Mouse (Mus musculus) heart, postnatal 25 days (tissue): ENCODE data around the gene Ear14. TPM values are rescaled to one million over a fixed set of nuclear protein-coding genes. Genes with fewer than 3 reads are reported as not detected.
"Not testable (repeated sequence)": the region's sequence is repeated elsewhere in the genome, so short reads cannot be mapped to it uniquely, and the experiment has no call there.

Experiments
- DNase-seq: peaks from one replicate; pipeline ENCODE4 v3.0.0; 2022; ENCODE audit warnings: low spot score
- intact Hi-C: fragments of 180-260 bp; cut with DNase I; formaldehyde crosslinking; loops from one replicate; pipeline ENCODE4 v1.15.1; 2025
- total RNA-seq, 2 experiments: library from RNA; stranded (reverse); gene quantifications; 2 replicates each; pipeline ENCODE4 v1.2.3; 2021

Gene Ear14
- not detected for total RNA-seq

- intact Hi-C loops: no loop called here
- DNase-seq: no peak
These were observed at the start of gene Ear14 for GRCm38 (mm10) chr14:51203115-51203514. Gene Ear14 (plus strand): TSS chr14:51203391.

GRCm38 (mm10) chr14:51156056-51156735 is 47.0 kb upstream of the Ear14 start:
- intact Hi-C loops: no loop called here
- DNase-seq: no peak

- no peak for DNase-seq
- intact Hi-C loops: no loop called here
These were observed 46.5 kb upstream of the Ear14 start for GRCm38 (mm10) chr14:51156736-51157068.

GRCm38 (mm10) chr14:51157072-51157471 is 46.1 kb upstream of the Ear14 start:
- DNase-seq: no peak
- intact Hi-C loops: no loop called here

GRCm38 (mm10) chr14:51161976-51162375 is 41.2 kb upstream of the Ear14 start, which contains the start of gene Rnase2b:
Gene Rnase2b (plus strand): TSS chr14:51162260.
- DNase-seq, intact Hi-C loops: not testable (repeated sequence)

- DNase-seq, intact Hi-C loops: not testable (repeated sequence)
These were observed 39.9 kb upstream of the Ear14 start for GRCm38 (mm10) chr14:51163323-51163722.

GRCm38 (mm10) chr14:51165435-51165834 is 37.8 kb upstream of the Ear14 start:
- no peak for DNase-seq
- intact Hi-C loops: no loop called here

GRCm38 (mm10) chr14:51166068-51166467 is 37.1 kb upstream of the Ear14 start:
- intact Hi-C loops: no loop called here
- no peak for DNase-seq

- DNase-seq: not testable (repeated sequence)
- intact Hi-C loops: loop anchor here (2.0 kb wide), 1 partner anchor 69 kb away; no protein-coding TSS in a partner anchor
These were observed 30.9 kb upstream of the Ear14 start for GRCm38 (mm10) chr14:51172095-51172865.

- not testable (repeated sequence) for DNase-seq
- intact Hi-C loops: loop anchor here (2.0 kb wide), 1 partner anchor 70 kb away; no protein-coding TSS in a partner anchor
These were observed 30.2 kb upstream of the Ear14 start for GRCm38 (mm10) chr14:51172947-51173346.

GRCm38 (mm10) chr14:51173843-51174242 is 29.3 kb upstream of the Ear14 start:
- intact Hi-C loops: loop anchor here (2.0 kb wide), 1 partner anchor 71 kb away; no protein-coding TSS in a partner anchor
- DNase-seq: no peak

- DNase-seq, intact Hi-C loops: not testable (repeated sequence)
These were observed 22.1 kb upstream of the Ear14 start for GRCm38 (mm10) chr14:51181051-51181450.

GRCm38 (mm10) chr14:51195681-51196080 is 7.5 kb upstream of the Ear14 start:
- intact Hi-C loops: no loop called here
- DNase-seq: peak; percentile 31

GRCm38 (mm10) chr14:51199098-51200023 is 3.8 kb upstream of the Ear14 start, which contains the start of gene Ang2:
Gene Ang2 (minus strand): TSS chr14:51199148.
- intact Hi-C loops: no loop called here
- DNase-seq: no peak

- no peak for DNase-seq
- intact Hi-C loops: no loop called here
These were observed 3.1 kb upstream of the Ear14 start for GRCm38 (mm10) chr14:51200054-51200453.

GRCm38 (mm10) chr14:51200466-51200865 is 2.7 kb upstream of the Ear14 start:
- intact Hi-C loops: no loop called here
- DNase-seq: no peak

- intact Hi-C loops, DNase-seq: not testable (repeated sequence)
These were observed 16.9 kb downstream of the Ear14 start for GRCm38 (mm10) chr14:51220075-51220474.

GRCm38 (mm10) chr14:51229657-51230056 is 26.5 kb downstream of the Ear14 start:
- intact Hi-C loops, DNase-seq: not testable (repeated sequence)

GRCm38 (mm10) chr14:51237488-51237887 is 34.3 kb downstream of the Ear14 start:
- intact Hi-C loops, DNase-seq: not testable (repeated sequence)

GRCm38 (mm10) chr14:51240899-51241298 is 37.7 kb downstream of the Ear14 start:
- no peak for DNase-seq
- intact Hi-C loops: loop anchor here (1.0 to 5.0 kb wide), 3 partner anchors 25 to 139 kb away; no protein-coding TSS in a partner anchor
